Mouse (Mus musculus) spleen, postnatal 36 days (tissue): ENCODE measurements at regions not wholly inside any gene's neighbourhood (a gene's known extent, or its start where the extent isn't known, plus 50 kb on each side); places are given as distances from the start of the nearest gene placed in this dataset.

Experiments used
- DNase-seq, 2 experiments: peaks; one replicate each; pipeline ENCODE4 v3.0.0; 2022; ENCODE audit warnings: low spot score in 2 of 2, mixed read lengths in 1 of 2

- DNase-seq = no peak
Measured at GRCm38 (mm10) chr9:43387397-43387796, 76.7 kb downstream of the Trim29 start.

GRCm38 (mm10) chr9:43389491-43390083 is 78.9 kb downstream of the Trim29 start:
- no peak for DNase-seq

GRCm38 (mm10) chr9:43392467-43393064 is 81.9 kb downstream of the Trim29 start:
- no peak for DNase-seq

GRCm38 (mm10) chr9:43394204-43394603 is 83.6 kb downstream of the Trim29 start:
- no peak for DNase-seq

- DNase-seq = no peak
Measured at GRCm38 (mm10) chr9:43395209-43395608, 84.6 kb downstream of the Trim29 start.

- DNase-seq = no peak
Measured at GRCm38 (mm10) chr9:43396566-43396965, 85.9 kb downstream of the Trim29 start.

DNA sequence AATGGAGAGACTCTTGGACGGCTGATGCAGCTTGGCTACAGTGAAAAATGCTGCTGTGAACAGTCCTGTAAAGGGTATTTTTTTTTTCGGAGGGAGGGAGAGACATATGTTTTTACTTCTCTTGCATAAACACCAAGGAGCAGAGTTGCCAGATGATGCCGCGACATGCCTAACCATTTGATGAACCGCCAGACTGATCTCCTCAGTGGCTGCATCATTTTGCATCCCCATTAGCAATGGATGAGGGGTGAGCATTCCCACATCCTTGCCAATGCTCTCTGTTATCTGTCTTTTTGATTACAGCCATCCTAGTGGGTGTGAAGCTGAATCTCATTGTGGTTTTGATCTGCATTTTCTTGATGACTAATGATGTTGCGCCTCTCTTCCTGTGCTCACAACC is 97.8 kb downstream of the Trim29 start:
- no peak for DNase-seq

GRCm38 (mm10) chr9:43412473-43412872 is 101.8 kb downstream of the Trim29 start:
- no peak for DNase-seq

- no peak for DNase-seq
Measured at GRCm38 (mm10) chr9:43419993-43420715, 109.5 kb downstream of the Trim29 start.

DNA sequence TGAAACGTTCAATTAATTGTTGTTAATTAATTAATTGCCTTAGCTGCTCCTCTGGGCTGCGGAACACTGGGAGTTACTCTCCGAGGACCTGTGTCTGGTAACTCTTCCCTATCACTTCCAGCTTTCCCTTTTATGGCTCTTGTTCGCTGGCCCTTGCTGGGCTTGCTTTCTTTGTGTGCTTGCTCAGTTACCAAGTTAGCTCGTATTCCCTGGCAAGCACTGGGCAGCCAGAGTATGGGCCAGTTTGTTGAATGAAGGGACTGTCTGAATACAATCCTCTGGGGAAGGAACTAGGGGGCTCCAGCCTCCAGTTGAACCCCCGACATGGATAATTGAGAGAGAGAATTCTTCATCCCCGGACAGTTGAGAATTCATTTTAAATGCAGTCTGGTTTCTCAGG is 116.4 kb downstream of the Trim29 start:
- no peak for DNase-seq

GRCm38 (mm10) chr9:43433953-43434352 is 123.3 kb downstream of the Trim29 start:
- DNase-seq = no peak

- no peak for DNase-seq
Measured at GRCm38 (mm10) chr9:43438476-43438875, 127.8 kb downstream of the Trim29 start.

DNA sequence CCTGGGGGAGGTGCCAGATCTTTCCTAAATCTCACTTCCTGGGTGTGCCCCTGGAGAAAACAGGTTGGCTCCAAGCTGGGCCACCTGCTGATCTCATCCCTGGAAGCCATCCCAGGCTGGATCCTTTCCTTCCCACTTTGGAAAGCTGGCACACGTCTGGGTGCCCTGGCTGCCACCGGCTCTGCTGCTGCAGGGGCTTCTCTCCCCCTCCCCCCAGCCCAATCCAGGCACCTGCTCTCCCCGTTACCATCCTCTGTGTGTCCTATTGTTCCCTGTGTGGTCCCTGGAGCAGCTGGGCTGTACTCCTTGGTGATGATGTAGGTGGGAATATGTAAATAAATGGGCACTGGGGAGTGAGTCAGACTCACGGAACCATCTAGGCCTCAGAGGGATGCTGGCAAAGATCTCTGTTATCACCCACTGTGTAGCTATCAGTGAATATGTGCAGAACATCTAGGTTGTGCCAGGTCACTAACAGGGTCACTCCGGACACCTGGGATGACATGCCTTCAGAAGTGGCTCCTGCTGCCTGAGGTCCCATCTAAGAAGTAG is 130.4 kb downstream of the Trim29 start:
- DNase-seq = no peak

GRCm38 (mm10) chr9:43445491-43445890 is 134.8 kb downstream of the Trim29 start:
- DNase-seq = no peak

DNA sequence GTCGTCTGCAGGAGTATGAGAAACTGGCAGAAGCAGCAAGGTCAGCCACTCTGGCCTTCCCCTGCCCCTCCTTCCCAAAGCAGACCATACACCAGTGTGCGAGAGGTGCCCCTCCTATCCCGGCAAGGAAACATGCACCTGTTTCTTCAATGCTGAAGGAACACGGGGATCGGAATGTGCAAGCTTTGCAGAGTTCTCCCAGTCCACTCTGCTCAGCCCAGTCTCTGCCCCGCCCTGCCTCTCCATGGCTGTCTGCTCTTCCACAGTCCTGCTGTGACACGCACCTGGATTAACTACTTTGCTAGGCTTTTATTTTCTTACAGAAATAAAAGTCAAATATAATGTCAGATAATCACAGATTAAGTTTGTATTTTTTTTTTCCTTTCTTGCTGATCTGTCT is 136.7 kb downstream of the Trim29 start:
- DNase-seq = no peak

DNA sequence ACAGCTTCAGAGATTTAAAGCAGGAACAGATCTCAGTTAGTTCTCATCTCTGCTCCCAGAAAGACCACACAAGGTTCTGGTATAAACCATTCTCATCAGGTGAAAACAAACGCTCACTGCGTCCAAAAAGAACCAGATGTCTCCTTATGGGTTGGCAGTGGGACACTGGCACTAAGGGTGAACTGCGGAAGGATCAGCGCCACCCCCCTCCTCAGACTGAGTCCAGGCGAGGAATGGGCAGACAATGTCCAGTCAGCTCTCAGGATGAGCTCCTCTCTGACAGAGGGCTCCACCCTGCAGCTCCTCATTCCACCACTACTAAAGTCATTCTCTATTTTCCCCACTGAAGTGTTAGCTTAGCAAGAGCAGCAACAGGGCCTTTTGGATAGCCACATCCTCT is 138.3 kb downstream of the Trim29 start:
- no peak for DNase-seq

- DNase-seq = no peak
Measured at GRCm38 (mm10) chr9:43453953-43454582, 143.4 kb downstream of the Trim29 start.

GRCm38 (mm10) chr9:43457736-43458135 is 147.1 kb downstream of the Trim29 start:
- no peak for DNase-seq

DNA sequence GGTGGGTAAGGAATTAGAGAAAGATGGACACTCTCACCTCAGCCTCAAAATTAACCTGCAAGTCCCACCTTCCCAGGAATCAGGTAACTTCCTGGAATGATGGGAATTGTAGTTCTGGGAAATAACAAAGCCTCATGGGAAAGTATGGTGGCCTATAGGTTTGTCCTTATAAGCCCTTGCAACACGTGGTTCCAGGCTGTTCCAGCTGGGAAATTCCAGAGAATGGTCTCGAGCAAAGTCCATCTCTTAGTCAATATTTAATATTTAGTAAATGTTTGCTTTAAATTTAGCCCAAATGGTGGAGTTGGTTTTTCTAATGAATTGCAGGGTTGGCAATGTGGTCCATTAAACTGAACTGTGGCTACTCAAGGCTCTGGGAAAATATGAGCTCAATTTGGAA is 150.5 kb downstream of the Trim29 start:
- DNase-seq = no peak

- no peak for DNase-seq
Measured at GRCm38 (mm10) chr9:43463445-43464090, 152.9 kb downstream of the Trim29 start.

- DNase-seq = no peak
Measured at GRCm38 (mm10) chr9:43465129-43465528, 154.5 kb downstream of the Trim29 start.
